Mouse (Mus musculus) hindbrain, embryonic 15.5 days (tissue): Measurements from ENCODE around the gene Paics. TPM values are rescaled to one million over a fixed set of nuclear protein-coding genes. Genes with fewer than 3 reads are reported as not detected.

Source experiments
- polyA plus RNA-seq: library from polyadenylated mRNA; unstranded; fragments of >200 nt; fragmentation: Nextera tagmentation; extraction: Ambion mirVana; gene quantifications from 2 replicates; pipeline ENCODE4 v1.2.1, GENCODE M21; 2015

Paics gene
- polyA plus RNA-seq, 1 experiment from 2014 or later = 179 TPM

Other genes starting within 250 kb of the Paics start
- gene Aasdh, start 45.8 kb upstream of the Paics start, polyA plus RNA-seq = 17.8 and 18.0 TPM in 2 replicates
- gene Ppat, start 271 bp downstream of the Paics start, polyA plus RNA-seq = 11.1 and 12.6 TPM in 2 replicates
- gene Srp72, start 23.4 kb downstream of the Paics start, polyA plus RNA-seq = 85.7 and 89.4 TPM in 2 replicates
- gene Arl9, start 52.7 kb downstream of the Paics start, polyA plus RNA-seq = not detected in 2 replicates
- gene Thegl, start 64.7 kb downstream of the Paics start, polyA plus RNA-seq = 0.71 and 0.94 TPM in 2 replicates
- 4.7 and 5.6 TPM in 2 replicates for gene Hopx, start 163.8 kb downstream of the Paics start, polyA plus RNA-seq